Mouse (Mus musculus) ES-E14 (cell line): ENCODE data around the gene Vdac1. TPM values are rescaled to one million over a fixed set of nuclear protein-coding genes. Genes with fewer than 3 reads are reported as not detected.

Experiments used
- DNase-seq: peaks from one replicate; pipeline ENCODE4 v3.0.0-alpha.2; 2013; ENCODE audit warnings: low read depth, low spot score
- H3K27ac ChIP-seq: 2 replicates; pipeline ENCODE4 v1.5.1; 2012; ENCODE audit warnings: low read depth, mild to moderate bottlenecking, low read length, moderate library complexity, mixed read lengths; ENCODE audit not compliant: poor library complexity, insufficient read depth, severe bottlenecking
- H3K36me3 ChIP-seq: 2 replicates; pipeline ENCODE4 v1.6.1; 2012; ENCODE audit warnings: mild to moderate bottlenecking, low read length, moderate library complexity, mixed read lengths; ENCODE audit not compliant: control insufficient read depth, poor library complexity, insufficient read depth, severe bottlenecking
- H3K4me1 ChIP-seq, 2 experiments: fragments of 150-350 bp in 1 of 2; sonication (generic) in 1 of 2; 2 replicates each; pipeline ENCODE4 v1.6.1; 2012; ENCODE audit warnings: low read length in 2 of 2, mild to moderate bottlenecking in 1 of 2, mixed read lengths in 1 of 2; ENCODE audit not compliant: control insufficient read depth in 2 of 2, insufficient read depth in 2 of 2, poor library complexity in 1 of 2
- H3K4me3 ChIP-seq, 2 experiments: fragments of 150-350 bp in 1 of 2; sonication (generic) in 1 of 2; 2 replicates each; pipeline ENCODE4 v1.5.1; 2012; ENCODE audit warnings: low read length in 2 of 2, low read depth in 1 of 2, mild to moderate bottlenecking in 1 of 2, mixed read lengths in 1 of 2; ENCODE audit not compliant: insufficient read depth in 1 of 2, poor library complexity in 1 of 2, severe bottlenecking in 1 of 2
- H3K9ac ChIP-seq: 2 replicates; pipeline ENCODE4 v1.6.1; 2012; ENCODE audit warnings: low read depth, mild to moderate bottlenecking, low read length, mixed read lengths; ENCODE audit not compliant: poor library complexity, insufficient read depth, severe bottlenecking
- H3K9me3 ChIP-seq: fragments of 150-350 bp; sonication (generic); 2 replicates; pipeline ENCODE4 v1.6.1; 2012; ENCODE audit warnings: low read depth, mild to moderate bottlenecking, low read length; ENCODE audit not compliant: control insufficient read depth, insufficient read depth
- CHD2 ChIP-seq: IDR thresholded peaks from 2 replicates; pipeline ENCODE4 v1.6.1; 2014; ENCODE audit warnings: mild to moderate bottlenecking, low read depth, low read length, inconsistent platforms
- HCFC1 ChIP-seq: IDR thresholded peaks from 2 replicates; pipeline ENCODE4 v1.6.1; 2012; ENCODE audit warnings: low read length, inconsistent platforms, borderline replicate concordance; ENCODE audit not compliant: insufficient read depth
- MAFK ChIP-seq: IDR thresholded peaks from 2 replicates; pipeline ENCODE4 v1.6.1; 2014; ENCODE audit warnings: mild to moderate bottlenecking, low read depth, low read length, inconsistent platforms; ENCODE audit not compliant: insufficient read depth
- ZC3H11A ChIP-seq: IDR thresholded peaks from 2 replicates; pipeline ENCODE4 v1.6.1; 2012; ENCODE audit warnings: low read depth, mild to moderate bottlenecking, inconsistent platforms, low read length, borderline replicate concordance
- ZNF384 ChIP-seq: IDR thresholded peaks from 2 replicates; pipeline ENCODE4 v1.6.1; 2012; ENCODE audit warnings: low read depth, low read length, inconsistent platforms
- in situ Hi-C, 2 experiments: fragments of 600-800 bp; cut with MboI; formaldehyde crosslinking; loops; one replicate each; pipeline ENCODE4 v1.15.1; 2025; ENCODE audit warnings: low sequenced_read_pairs in 2 of 2, inconsistent platforms in 1 of 2; ENCODE audit not compliant: unreplicated experiment in 2 of 2
- total RNA-seq: library from RNA; depleted of rRNA; stranded (reverse); fragments of 300-350 nt; gene quantifications from 2 replicates; pipeline ENCODE4 v1.2.3, GENCODE M21; 2012

Vdac1 gene
- total RNA-seq, 1 experiment: 268 TPM

GRCm38 (mm10) chr11:52418358-52418757 is 57.7 kb downstream of the Vdac1 start:
- no peak for DNase-seq
- no peaks in the 10 kb centered on the region for H3K36me3 ChIP-seq
- no peak overlapping the region for H3K4me3 ChIP-seq
- no peak overlapping the region for H3K27ac ChIP-seq
- peaks cover 0 to 3% of the 10 kb centered on the region in 2 experiments; a peak in 1 of 4 replicates for H3K4me1 ChIP-seq
- no peak overlapping the region for H3K9ac ChIP-seq
- TF ChIP-seq ZNF384 (no peak), CHD2 (no peak), HCFC1 (no peak), ZC3H11A (no peak), MAFK (no peak)
- H3K9me3 ChIP-seq: no peaks in the 10 kb centered on the region
- in situ Hi-C loops: no loop called here

- TF ChIP-seq MAFK (no peak), ZNF384 (0 out of 2 replicates have a peak, but pooled peaks have one; percentile 16)
Observed at GRCm38 (mm10) chr11:52419246-52419645, 58.6 kb downstream of the Vdac1 start.

GRCm38 (mm10) chr11:52419861-52420260 is 59.2 kb downstream of the Vdac1 start:
- no peak overlapping the region for H3K27ac ChIP-seq
- H3K4me1 ChIP-seq: no peaks in the 10 kb centered on the region
- H3K9ac ChIP-seq: no peak overlapping the region
- TF ChIP-seq CHD2 (no peak), ZNF384 (no peak), MAFK (no peak), HCFC1 (no peak)
- H3K4me3 ChIP-seq: no peak overlapping the region
- DNase-seq: no peak
- in situ Hi-C loops: no loop called here
- H3K9me3 ChIP-seq: no peaks in the 10 kb centered on the region
- no peaks in the 10 kb centered on the region for H3K36me3 ChIP-seq

More at GRCm38 (mm10) chr11:52419246-52419645, 58.6 kb downstream of the Vdac1 start:
- H3K27ac ChIP-seq: no peak overlapping the region
- H3K4me1 ChIP-seq: no peaks in the 10 kb centered on the region
- H3K9me3 ChIP-seq: no peaks in the 10 kb centered on the region
- H3K4me3 ChIP-seq: no peak overlapping the region
- no peaks in the 10 kb centered on the region for H3K36me3 ChIP-seq
- in situ Hi-C loops: no loop called here
- H3K9ac ChIP-seq: no peak overlapping the region
- DNase-seq: peak; percentile 63

DNA sequence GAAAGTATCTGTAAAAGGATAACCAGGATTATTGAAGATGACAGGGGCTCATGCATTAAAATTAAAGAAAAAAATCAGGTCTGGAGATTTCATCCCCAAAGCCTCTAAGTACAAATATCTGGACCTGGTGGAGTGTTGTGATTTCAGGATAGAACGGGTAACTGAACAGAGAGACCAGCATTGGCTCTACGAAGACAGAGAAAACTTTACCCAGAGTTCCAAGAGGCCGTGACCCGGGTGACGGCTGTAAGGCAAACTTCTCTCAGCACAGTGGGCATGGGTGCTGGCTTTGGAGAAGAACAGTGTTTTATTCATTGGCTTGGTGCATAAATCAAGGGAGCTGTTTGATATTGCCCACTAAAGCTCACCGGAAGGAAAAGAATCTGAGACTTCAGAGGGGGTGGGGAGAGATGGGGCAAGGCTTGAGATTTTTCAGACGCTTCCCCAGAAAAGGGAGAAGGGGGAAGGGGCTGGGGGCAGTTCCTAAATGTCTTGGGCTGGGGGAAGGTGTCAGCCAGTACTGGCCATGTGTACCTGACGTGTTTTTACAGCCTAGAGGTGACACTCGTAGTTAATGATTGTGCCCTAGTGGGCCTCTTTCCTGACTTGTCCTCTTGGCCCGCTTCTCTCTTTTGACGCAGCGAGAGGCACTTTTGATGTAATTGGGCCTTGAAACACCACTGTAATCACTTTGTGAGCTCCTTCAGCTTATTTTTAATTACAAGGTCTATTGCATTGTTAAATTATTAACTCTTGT is 59.8 kb downstream of the Vdac1 start:
- no peak for DNase-seq
- in situ Hi-C loops: no loop called here
- no peak for TF ChIP-seq CHD2
- TF ChIP-seq HCFC1: no peak
- TF ChIP-seq ZC3H11A: no peak
- no peak for TF ChIP-seq MAFK
- no peaks in the 10 kb centered on the region for H3K36me3 ChIP-seq
- H3K4me1 ChIP-seq: no peaks in the 10 kb centered on the region
- H3K9ac ChIP-seq: no peak overlapping the region
- no peak overlapping the region for H3K27ac ChIP-seq
- no peak overlapping the region for H3K4me3 ChIP-seq
- H3K9me3 ChIP-seq: no peaks in the 10 kb centered on the region

DNA sequence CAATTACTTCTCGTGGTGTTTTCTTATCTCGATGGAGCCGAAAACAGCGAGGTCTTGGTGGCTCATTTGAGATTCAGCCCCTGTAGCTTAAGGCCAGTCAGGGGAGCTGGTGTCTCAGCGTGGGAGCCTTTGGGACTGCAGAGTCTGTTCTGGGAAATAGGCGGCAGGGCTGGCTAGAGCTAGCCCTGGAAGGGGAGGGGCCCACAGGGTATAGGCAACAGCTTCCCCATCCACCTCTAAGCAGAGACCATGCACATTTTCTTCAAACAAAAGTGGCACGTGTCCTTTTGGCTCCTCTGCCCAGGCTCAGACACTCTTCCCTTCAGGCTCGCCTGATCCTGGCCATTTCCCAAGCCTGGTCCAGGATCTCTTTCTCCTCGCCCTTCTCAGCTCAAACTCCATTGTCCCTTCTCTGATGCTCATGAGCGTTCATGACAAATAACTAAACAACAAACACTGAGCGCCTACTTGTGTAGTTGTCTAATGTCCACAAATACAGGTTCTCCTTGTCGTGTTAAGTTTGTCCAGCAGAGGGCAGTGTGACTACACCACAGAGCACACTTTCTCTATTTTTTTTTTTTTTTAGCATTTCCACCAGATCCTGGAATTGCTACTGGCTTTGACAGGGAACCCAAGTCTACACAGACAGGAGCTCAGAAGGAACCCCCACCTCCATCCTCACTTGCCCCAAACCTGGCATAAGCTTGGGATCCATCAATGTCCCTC is 60.6 kb downstream of the Vdac1 start:
- TF ChIP-seq ZC3H11A (peak; percentile 86), ZNF384 (peak; percentile 100), HCFC1 (no peak)
- H3K9me3 ChIP-seq: no peaks in the 10 kb centered on the region

More for the DNA sequence above, 60.6 kb downstream of the Vdac1 start:
- no peak overlapping the region for H3K4me3 ChIP-seq
- in situ Hi-C loops: no loop called here
- H3K9ac ChIP-seq: no peak overlapping the region
- no peaks in the 10 kb centered on the region for H3K36me3 ChIP-seq
- no peaks in the 10 kb centered on the region for H3K4me1 ChIP-seq
- peak; percentile 60 for DNase-seq
- no peak overlapping the region for H3K27ac ChIP-seq
